Mouse (Mus musculus) spleen, adult 18-20 months (tissue): ENCODE measurements around the gene Mfsd4b4.
"Not testable (repeated sequence)": the region's sequence is repeated elsewhere in the genome, so short reads cannot be mapped to it uniquely, and the experiment has no call there.

Experiments used
- DNase-seq, 2 experiments: peaks; one replicate each; pipeline ENCODE4 v3.0.0; 2022; ENCODE audit warnings: mixed read lengths in 2 of 2

Mfsd4b4 gene

GRCm38 (mm10) chr10:39898874-39899371 lies at the start of gene Mfsd4b4:
Gene Mfsd4b4, minus strand, starts transcription at chr10:39899238.
- peak; percentile 62 to 68 for DNase-seq

GRCm38 (mm10) chr10:39947195-39947594 lies 48.2 kb upstream of the Mfsd4b4 start:
- DNase-seq = not testable (repeated sequence)

- DNase-seq = no peak
Measured at GRCm38 (mm10) chr10:39936553-39936952, 37.5 kb upstream of the Mfsd4b4 start.

GRCm38 (mm10) chr10:39926616-39927139 lies 27.6 kb upstream of the Mfsd4b4 start, which contains the start of gene Mfsd4b2:
Gene Mfsd4b2, minus strand, starts transcription at chr10:39926923.
- no peak for DNase-seq

- not testable (repeated sequence) for DNase-seq
Measured at GRCm38 (mm10) chr10:39924556-39924955, 25.5 kb upstream of the Mfsd4b4 start.

- no peak for DNase-seq
Measured at GRCm38 (mm10) chr10:39912616-39913015, 13.6 kb upstream of the Mfsd4b4 start.

GRCm38 (mm10) chr10:39908768-39909441 lies 9.9 kb upstream of the Mfsd4b4 start:
- no peak for DNase-seq

GRCm38 (mm10) chr10:39906799-39907658 lies 8.0 kb upstream of the Mfsd4b4 start:
- no peak for DNase-seq

- no peak for DNase-seq
Measured at GRCm38 (mm10) chr10:39904191-39904590, 5.2 kb upstream of the Mfsd4b4 start.

GRCm38 (mm10) chr10:39896503-39896902 lies 2.5 kb downstream of the Mfsd4b4 start:
- DNase-seq = no peak

- DNase-seq = no peak
Measured at GRCm38 (mm10) chr10:39893702-39894697, 5.0 kb downstream of the Mfsd4b4 start.

- DNase-seq = no peak
Measured at GRCm38 (mm10) chr10:39888621-39889020, 10.4 kb downstream of the Mfsd4b4 start.

GRCm38 (mm10) chr10:39865509-39865908 lies 33.5 kb downstream of the Mfsd4b4 start:
- DNase-seq = no peak

GRCm38 (mm10) chr10:39842621-39843020 lies 56.4 kb downstream of the Mfsd4b4 start:
- no peak for DNase-seq
